Mouse (Mus musculus): Measurements from ENCODE around the gene Serbp1. TPM values are rescaled to one million over a fixed set of nuclear protein-coding genes. Genes with fewer than 3 reads are reported as not detected.

Gene Serbp1
- polyA plus RNA-seq, 1 experiment from 2014 or later, result 374 TPM

GRCm38 (mm10) chr6:67266159-67266657, 28.2 kb downstream of the Serbp1 start:
- H3K36me3 ChIP-seq (ENCODE audit: insufficient read depth, low read length), result no peaks in the 10 kb centered on the region
- H3K4me1 ChIP-seq (ENCODE audit: insufficient read depth, low read length), result peaks cover 5% of the 10 kb centered on the region; the same call in 1 of the 2 replicates
- WGBS, result under 1% methylated on average over 23 of the region's 23 CpGs
- H3K4me3 ChIP-seq (ENCODE audit: low read length), result peak overlapping the region; percentile 100
- no peaks in the 10 kb centered on the region for H3K9me3 ChIP-seq (ENCODE audit: low read length)
- peak; percentile 83 for ATAC-seq (ENCODE audit: low FRiP score, low TSS enrichment)
- H3K27me3 ChIP-seq (ENCODE audit: insufficient read depth, low read length), result no peaks in the 10 kb centered on the region
- H3K4me2 ChIP-seq (replicated peaks; ENCODE audit: low read depth, low read length), result peak overlapping the region; percentile 75
- peak overlapping the region; percentile 64 for H3K9ac ChIP-seq (replicated peaks; ENCODE audit: low read length)
- H3K27ac ChIP-seq (ENCODE audit: low read length), result peak overlapping the region; percentile 90

DNA sequence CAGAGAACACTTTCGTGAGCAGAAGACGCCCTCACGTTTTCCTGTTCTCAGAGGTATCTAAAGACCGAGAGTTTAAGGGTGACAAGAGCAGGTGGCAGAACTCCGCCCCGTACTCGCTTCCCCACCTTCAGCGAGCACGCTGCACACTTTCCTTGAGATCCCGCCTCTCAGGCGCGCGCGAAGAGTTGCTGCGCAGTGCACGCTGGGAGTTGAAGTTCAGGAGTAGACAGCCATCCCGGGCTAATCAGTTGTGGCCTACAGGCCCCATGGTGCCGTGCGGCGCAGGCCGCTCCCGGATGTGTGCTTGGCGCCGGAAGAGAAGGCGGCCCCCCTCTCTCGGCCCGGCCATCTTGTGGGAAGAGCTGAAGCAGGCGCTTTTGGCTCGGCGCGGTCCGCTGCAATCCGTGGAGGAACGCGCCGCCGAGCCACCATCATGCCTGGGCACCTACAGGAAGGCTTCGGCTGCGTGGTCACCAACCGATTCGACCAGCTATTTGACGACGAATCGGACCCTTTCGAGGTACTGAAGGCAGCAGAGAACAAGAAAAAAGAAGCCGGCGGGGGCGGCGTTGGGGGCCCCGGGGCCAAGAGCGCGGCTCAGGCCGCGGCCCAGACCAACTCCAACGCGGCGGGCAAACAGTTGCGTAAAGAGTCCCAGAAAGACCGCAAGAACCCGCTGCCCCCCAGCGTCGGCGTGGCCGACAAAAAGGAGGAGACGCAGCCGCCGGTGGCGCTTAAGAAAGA, 28.9 kb downstream of the Serbp1 start:
- Histone ChIP-seq H3K9ac (replicated peaks; ENCODE audit: low read length) (peak overlapping the region; percentile 99), H3K4me3 (ENCODE audit: low read length) (peak overlapping the region; percentile 100), H3K4me2 (replicated peaks; ENCODE audit: low read depth, low read length) (peak overlapping the region; percentile 75), H3K9me3 (ENCODE audit: low read length) (no peaks in the 10 kb centered on the region), H3K27me3 (ENCODE audit: insufficient read depth, low read length) (no peaks in the 10 kb centered on the region), H3K27ac (ENCODE audit: low read length) (peak overlapping the region; percentile 90), H3K4me1 (ENCODE audit: insufficient read depth, low read length) (peaks cover 8% of the 10 kb centered on the region; the same call in 1 of the 2 replicates), H3K36me3 (ENCODE audit: insufficient read depth, low read length) (peaks cover 2% of the 10 kb centered on the region; the same call in 1 of the 2 replicates)
- ATAC-seq (ENCODE audit: low FRiP score, low TSS enrichment), result peak; percentile 100
- WGBS, result under 1% methylated on average over 67 of the region's 68 CpGs

DNA sequence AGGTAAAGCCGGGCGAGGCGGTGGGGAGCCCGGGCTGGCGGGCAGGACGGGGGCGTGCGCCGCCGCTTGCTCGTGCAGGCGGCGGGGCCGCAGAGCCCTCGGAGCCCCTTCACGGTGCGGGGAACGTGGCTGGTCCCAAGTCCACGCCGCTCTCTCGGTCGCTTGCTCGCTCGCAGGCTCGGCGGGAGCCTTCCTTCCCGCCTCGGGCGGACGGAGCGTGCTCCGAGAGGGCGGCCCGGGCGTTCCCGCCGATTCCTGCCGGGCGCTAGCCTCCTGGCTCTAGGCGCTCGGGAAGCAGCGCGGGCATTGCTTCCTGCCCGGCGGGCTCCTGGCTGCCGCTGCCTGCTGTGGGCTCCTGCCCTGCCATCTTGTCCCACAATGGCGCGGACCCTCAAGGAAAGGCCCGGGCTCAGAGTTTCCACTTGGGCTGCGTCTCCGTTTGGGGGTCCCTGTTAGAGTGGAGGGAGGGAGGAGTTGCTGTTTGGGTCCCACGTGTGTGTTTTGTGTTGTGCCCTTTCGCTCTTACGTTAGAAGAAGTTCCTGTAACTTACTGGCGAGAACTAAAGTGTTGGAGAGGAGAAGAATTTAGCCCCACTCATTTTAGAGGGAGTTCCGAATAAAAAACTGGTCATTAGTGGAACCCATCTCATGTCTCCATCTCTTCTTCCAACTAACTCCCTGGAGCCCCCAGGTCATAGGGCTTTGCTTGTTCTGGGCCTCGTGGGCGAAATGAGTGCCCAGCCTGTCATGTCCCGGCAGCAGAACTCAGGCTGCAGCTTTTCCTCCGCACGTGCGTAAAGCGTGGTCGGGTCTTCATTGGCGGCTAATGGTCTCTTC, 29.6 kb downstream of the Serbp1 start:
- Histone ChIP-seq H3K27ac (ENCODE audit: low read length) (peak overlapping the region; percentile 88), H3K9ac (replicated peaks; ENCODE audit: low read length) (peak overlapping the region; percentile 99), H3K36me3 (ENCODE audit: insufficient read depth, low read length) (peaks cover 2% of the 10 kb centered on the region; the same call in 1 of the 2 replicates), H3K9me3 (ENCODE audit: low read length) (no peaks in the 10 kb centered on the region), H3K4me1 (ENCODE audit: insufficient read depth, low read length) (peaks cover 8% of the 10 kb centered on the region; the same call in 1 of the 2 replicates), H3K4me3 (ENCODE audit: low read length) (peak overlapping the region; percentile 100), H3K27me3 (ENCODE audit: insufficient read depth, low read length) (no peaks in the 10 kb centered on the region), H3K4me2 (replicated peaks; ENCODE audit: low read depth, low read length) (peak overlapping the region; percentile 68)
- peak; percentile 16 for ATAC-seq (ENCODE audit: low FRiP score, low TSS enrichment)
- WGBS, result under 1% methylated on average over 60 of the region's 65 CpGs

DNA sequence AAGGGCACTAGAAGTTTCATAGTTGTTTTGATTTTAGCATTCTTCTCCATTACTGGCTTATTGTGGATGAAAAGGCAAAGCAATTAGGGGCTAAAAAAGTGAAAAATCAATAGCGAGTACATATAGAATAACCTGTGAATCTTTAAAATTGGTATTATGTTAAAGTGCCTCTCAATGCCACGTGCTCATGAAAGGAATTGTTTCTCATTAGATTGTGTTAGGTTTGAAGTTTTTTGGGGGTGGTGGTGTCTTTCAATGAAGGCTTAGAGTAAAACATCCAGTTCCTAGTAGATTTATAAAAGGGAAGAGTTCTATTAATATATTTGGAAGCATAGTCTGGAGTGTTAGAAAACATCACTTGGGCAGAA, 30.3 kb downstream of the Serbp1 start:
- Histone ChIP-seq H3K9me3 (ENCODE audit: low read length) (no peaks in the 10 kb centered on the region), H3K9ac (replicated peaks; ENCODE audit: low read length) (peak overlapping the region; percentile 99), H3K36me3 (ENCODE audit: insufficient read depth, low read length) (peaks cover 6% of the 10 kb centered on the region), H3K27me3 (ENCODE audit: insufficient read depth, low read length) (no peaks in the 10 kb centered on the region), H3K4me3 (ENCODE audit: low read length) (peak overlapping the region; percentile 100), H3K4me2 (replicated peaks; ENCODE audit: low read depth, low read length) (peak overlapping the region; percentile 68), H3K27ac (ENCODE audit: low read length) (no peak overlapping the region), H3K4me1 (ENCODE audit: insufficient read depth, low read length) (peaks cover 8% of the 10 kb centered on the region; the same call in 1 of the 2 replicates)
- WGBS, result 0% methylated on average over 2 of the region's 2 CpGs
- ATAC-seq (ENCODE audit: low FRiP score, low TSS enrichment), result no peak

GRCm38 (mm10) chr6:67268983-67269382, 31.0 kb downstream of the Serbp1 start:
- no peak overlapping the region for H3K27ac ChIP-seq (ENCODE audit: low read length)
- peak overlapping the region; percentile 43 for H3K4me3 ChIP-seq (ENCODE audit: low read length)
- peaks cover 8% of the 10 kb centered on the region; the same call in 1 of the 2 replicates for H3K4me1 ChIP-seq (ENCODE audit: insufficient read depth, low read length)
- no peak overlapping the region for H3K9ac ChIP-seq (replicated peaks; ENCODE audit: low read length)
- H3K36me3 ChIP-seq (ENCODE audit: insufficient read depth, low read length), result peaks cover 10% of the 10 kb centered on the region
- H3K4me2 ChIP-seq (replicated peaks; ENCODE audit: low read depth, low read length), result peak overlapping the region; percentile 59
- no peak for ATAC-seq (ENCODE audit: low FRiP score, low TSS enrichment)
- whole genome bisulfite sequencing, result 2% methylated on average over 1 of the region's 1 CpGs
- H3K27me3 ChIP-seq (ENCODE audit: insufficient read depth, low read length), result no peaks in the 10 kb centered on the region
- H3K9me3 ChIP-seq (ENCODE audit: low read length), result no peaks in the 10 kb centered on the region

DNA sequence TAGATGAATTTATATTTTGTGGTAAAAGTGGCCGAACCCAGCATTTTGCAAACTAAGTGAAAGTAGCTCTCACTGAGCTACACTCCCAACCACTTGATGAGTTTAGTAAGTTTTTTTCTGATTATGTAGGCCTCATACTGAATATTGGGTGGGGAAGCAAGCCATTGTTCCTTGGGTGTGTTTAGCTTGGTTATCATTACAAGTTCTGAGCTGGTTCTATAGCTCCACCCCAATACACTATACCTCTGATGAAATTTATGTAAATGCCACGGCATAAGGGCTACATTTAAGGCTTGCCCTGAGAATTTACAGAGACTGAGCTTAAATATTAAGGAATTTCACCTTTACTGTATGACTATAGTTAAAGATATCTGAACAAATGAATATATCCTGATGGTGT, 31.5 kb downstream of the Serbp1 start:
- 26% methylated on average over 2 of the region's 2 CpGs for WGBS
- H3K27ac ChIP-seq (ENCODE audit: low read length), result no peak overlapping the region
- peak overlapping the region; percentile 53; the same call in 1 of the 2 replicates for H3K9ac ChIP-seq (replicated peaks; ENCODE audit: low read length)

DNA sequence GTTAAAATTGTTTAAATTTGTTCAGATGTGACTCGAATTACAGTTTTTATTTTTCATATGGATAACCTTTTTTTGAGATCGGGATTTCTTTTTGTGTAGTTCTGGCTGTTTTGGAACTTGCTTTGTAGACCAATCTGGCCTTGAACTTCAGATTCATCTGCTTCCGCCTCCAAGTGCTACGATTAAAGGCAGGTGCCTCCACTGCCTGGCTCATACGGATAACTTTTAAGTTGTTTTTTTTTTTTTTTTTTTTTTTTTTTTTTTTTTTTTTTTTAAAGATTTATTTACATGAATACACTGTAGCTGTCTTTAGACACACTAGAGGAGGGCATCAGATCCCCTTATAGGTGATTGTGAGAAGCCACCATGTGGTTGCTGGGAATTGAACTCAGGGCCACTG, 40.0 kb downstream of the Serbp1 start:
- Histone ChIP-seq H3K27ac (ENCODE audit: low read length) (no peak overlapping the region), H3K9ac (replicated peaks; ENCODE audit: low read length) (no peak overlapping the region), H3K4me2 (replicated peaks; ENCODE audit: low read depth, low read length) (no peak overlapping the region), H3K4me1 (ENCODE audit: insufficient read depth, low read length) (no peaks in the 10 kb centered on the region), H3K27me3 (ENCODE audit: insufficient read depth, low read length) (no peaks in the 10 kb centered on the region), H3K9me3 (ENCODE audit: low read length) (no peaks in the 10 kb centered on the region), H3K4me3 (ENCODE audit: low read length) (no peak overlapping the region), H3K36me3 (ENCODE audit: insufficient read depth, low read length) (peaks cover 45% of the 10 kb centered on the region)
- WGBS, result 84% methylated on average over 5 of the region's 5 CpGs
- ATAC-seq (ENCODE audit: low FRiP score, low TSS enrichment), result no peak

More for the DNA sequence above, 31.5 kb downstream of the Serbp1 start:
- Histone ChIP-seq H3K4me2 (replicated peaks; ENCODE audit: low read depth, low read length) (peak overlapping the region; percentile 59), H3K9me3 (ENCODE audit: low read length) (no peaks in the 10 kb centered on the region), H3K36me3 (ENCODE audit: insufficient read depth, low read length) (peaks cover 11% of the 10 kb centered on the region), H3K27me3 (ENCODE audit: insufficient read depth, low read length) (no peaks in the 10 kb centered on the region), H3K4me3 (ENCODE audit: low read length) (peak overlapping the region; percentile 43), H3K4me1 (ENCODE audit: insufficient read depth, low read length) (peaks cover 8% of the 10 kb centered on the region; the same call in 1 of the 2 replicates)
- ATAC-seq (ENCODE audit: low FRiP score, low TSS enrichment), result no peak

- no peak overlapping the region for H3K9ac ChIP-seq (replicated peaks; ENCODE audit: low read length)
- WGBS, result 87% methylated on average over 9 of the region's 9 CpGs
- peaks cover 42% of the 10 kb centered on the region for H3K36me3 ChIP-seq (ENCODE audit: insufficient read depth, low read length)
- no peak overlapping the region for H3K4me2 ChIP-seq (replicated peaks; ENCODE audit: low read depth, low read length)
- H3K4me1 ChIP-seq (ENCODE audit: insufficient read depth, low read length), result no peaks in the 10 kb centered on the region
- no peak overlapping the region for H3K27ac ChIP-seq (ENCODE audit: low read length)
- ATAC-seq (ENCODE audit: low FRiP score, low TSS enrichment), result no peak
- no peaks in the 10 kb centered on the region for H3K27me3 ChIP-seq (ENCODE audit: insufficient read depth, low read length)
- no peak overlapping the region for H3K4me3 ChIP-seq (ENCODE audit: low read length)
- no peaks in the 10 kb centered on the region for H3K9me3 ChIP-seq (ENCODE audit: low read length)
Measured at GRCm38 (mm10) chr6:67281614-67282197, 43.7 kb downstream of the Serbp1 start.

GRCm38 (mm10) chr6:67282897-67283296, 44.9 kb downstream of the Serbp1 start:
- no peak overlapping the region for H3K27ac ChIP-seq (ENCODE audit: low read length)
- no peak overlapping the region for H3K4me3 ChIP-seq (ENCODE audit: low read length)
- H3K4me1 ChIP-seq (ENCODE audit: insufficient read depth, low read length), result no peaks in the 10 kb centered on the region
- peaks cover 37% of the 10 kb centered on the region for H3K36me3 ChIP-seq (ENCODE audit: insufficient read depth, low read length)
- no peak for ATAC-seq (ENCODE audit: low FRiP score, low TSS enrichment)
- H3K9me3 ChIP-seq (ENCODE audit: low read length), result no peaks in the 10 kb centered on the region
- WGBS, result 83% methylated on average over 1 of the region's 1 CpGs
- H3K27me3 ChIP-seq (ENCODE audit: insufficient read depth, low read length), result no peaks in the 10 kb centered on the region
- H3K4me2 ChIP-seq (replicated peaks; ENCODE audit: low read depth, low read length), result no peak overlapping the region
- no peak overlapping the region for H3K9ac ChIP-seq (replicated peaks; ENCODE audit: low read length)
